Mouse (Mus musculus) thymus, postnatal 14 days (tissue): ENCODE results near the gene Ccdc186.

ENCODE experiments used
- DNase-seq: peaks from one replicate; pipeline ENCODE4 v3.0.0; 2021

Gene Ccdc186

DNA sequence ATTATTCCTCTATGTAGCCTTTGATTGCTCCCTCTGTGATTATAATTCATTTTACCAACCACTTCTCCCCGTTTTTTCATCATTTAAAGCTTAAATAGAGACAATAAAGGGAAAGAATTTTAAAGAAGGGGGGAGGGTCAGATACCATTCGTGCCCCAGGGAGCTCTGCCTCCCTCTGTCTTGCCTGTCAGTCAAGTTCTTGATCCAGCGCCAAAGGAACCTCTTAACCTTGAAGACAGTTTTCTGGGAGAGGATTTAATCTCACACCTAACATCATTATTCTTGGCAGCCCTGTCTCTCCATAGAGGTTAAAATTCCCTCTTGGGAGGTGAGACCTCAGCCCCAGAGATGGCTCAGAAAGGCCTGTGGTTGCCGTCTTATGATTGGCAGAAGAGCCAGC lies 71.3 kb downstream of the Ccdc186 start:
- DNase-seq, result no peak

DNA sequence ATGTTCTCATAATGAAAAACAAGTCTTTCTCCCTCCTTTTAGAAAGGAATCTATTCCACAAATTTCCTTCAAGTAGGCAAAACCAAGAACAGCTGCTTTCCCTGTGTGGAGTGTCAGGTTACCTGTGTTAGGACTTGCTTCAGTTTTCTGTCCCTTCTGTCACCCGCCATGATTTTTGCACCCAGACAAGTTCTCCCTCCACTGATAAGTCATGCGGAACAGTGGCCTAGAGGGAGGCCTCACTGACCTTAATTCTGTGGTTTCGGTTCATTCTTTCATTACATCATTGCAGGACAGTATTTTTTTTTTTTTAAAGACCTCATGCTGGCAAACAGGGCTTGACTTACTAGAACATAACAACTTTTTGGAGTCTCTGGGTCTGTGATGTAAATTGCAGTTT lies 72.6 kb downstream of the Ccdc186 start:
- DNase-seq, result no peak

DNA sequence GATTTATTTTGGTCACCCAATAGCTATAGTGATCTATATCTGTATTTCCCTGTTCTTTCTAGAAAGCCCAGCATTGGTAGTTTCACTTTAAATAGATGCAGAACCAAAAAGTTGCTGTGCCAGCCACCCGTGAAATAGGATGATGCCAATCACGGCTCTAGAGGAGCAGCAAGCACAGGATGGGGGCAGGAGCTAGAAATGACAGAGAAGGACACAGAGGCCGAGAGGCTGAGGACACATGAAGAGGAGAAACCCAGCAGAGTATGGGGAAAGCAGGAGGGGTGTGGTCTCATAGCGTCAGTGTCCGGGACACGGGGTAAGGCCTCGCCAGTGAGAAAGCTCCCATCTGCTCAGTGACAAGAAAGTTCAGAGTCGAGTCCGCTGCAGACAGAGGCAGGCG lies 74.1 kb downstream of the Ccdc186 start:
- no peak for DNase-seq

- no peak for DNase-seq
These were observed 75.4 kb downstream of the Ccdc186 start for GRCm38 (mm10) chr19:56746618-56747017.

GRCm38 (mm10) chr19:56745528-56745927 lies 76.5 kb downstream of the Ccdc186 start:
- no peak for DNase-seq

- peak; percentile 59 for DNase-seq
These were observed 76.9 kb downstream of the Ccdc186 start for GRCm38 (mm10) chr19:56745061-56745460.
